ENCODE assay signal across 14 mouse cellular contexts in genomic region chr5:72938421-72938820, GRCm38 (mm10). TPM values are rescaled to one million over a fixed set of nuclear protein-coding genes. Genes with fewer than 3 reads are reported as not detected.
"Had no signal": no experiment of that assay in that cellular context is flagged by ENCODE, and none has a peak within 500 bp of the region (broad histone marks: within the 10 kb centered on the region; RNA-seq: fewer than 3 reads in every experiment).

No protein-coding gene starts in this region.

RNA-seq across cellular contexts. Expression of gene Gm10135, which starts 36.1 kb away (rescaled TPM):
- polyA plus RNA-seq: intestine, embryonic 14.5 days; kidney, postnatal 0 days; limb, embryonic 11.5 days; limb, embryonic 15.5 days; liver, embryonic 12.5 days; liver, embryonic 16.5 days; lung, embryonic 14.5 days; midbrain, embryonic 12.5 days; midbrain, embryonic 16.5 days; neural tube, embryonic 14.5 days; small intestine, adult 2 months; stomach, embryonic 15.5 days; testis, adult 2 months; urinary bladder, adult 2 months had no signal
